Mouse (Mus musculus): ENCODE data around the gene Fbln2. TPM values are rescaled to one million over a fixed set of nuclear protein-coding genes. Genes with fewer than 3 reads are reported as not detected.
"Not testable (repeated sequence)": the region's sequence is repeated elsewhere in the genome, so short reads cannot be mapped to it uniquely, and the experiment has no call there.

Gene Fbln2
- total RNA-seq (2018; cell fraction: chromatin; rRNA removed) = 10 to 100 TPM in 1 of 26 experiments, 1 to 10 TPM in 2, under 1 TPM in 13, not detected in 10; 0.16 to 95.2 (median 0.49) TPM
- under 1 TPM in 13 of 26 experiments, not detected in 13; 0.03 to 0.24 (median 0.05) TPM for total RNA-seq (2018; cell fraction: cytosol; rRNA removed)
- total RNA-seq (2018; cell fraction: nucleus; rRNA removed) = 10 to 100 TPM in 1 of 26 experiments, under 1 TPM in 9, not detected in 16; 0.11 to 14.4 (median 0.30) TPM
- 0.19 to 0.30 TPM in 2 of 3 replicates, not detected in the other for polyA plus RNA-seq (2018)

GRCm38 (mm10) chr6:91212155-91212554 is at the start of gene Fbln2:
Gene Fbln2 (plus strand): TSS chr6:91212455.
- not testable (repeated sequence) for H3K79me2 ChIP-seq (ENCODE audit: inconsistent target); H3K27ac ChIP-seq; H3K4me3 ChIP-seq (ENCODE audit: inconsistent target); H3K36me3 ChIP-seq (ENCODE audit: inconsistent target)

GRCm38 (mm10) chr6:91163195-91163911 is 48.9 kb upstream of the Fbln2 start:
- Histone ChIP-seq H3K36me3 (ENCODE audit: inconsistent target) (no peaks in the 10 kb centered on the region), H3K4me3 (ENCODE audit: inconsistent target) (no peak overlapping the region), H3K27ac (no peak overlapping the region), H3K79me2 (ENCODE audit: inconsistent target) (no peaks in the 10 kb centered on the region)
- WGBS (ENCODE audit: missing documents) = 96% methylated on average over 5 of the region's 5 CpGs

- Histone ChIP-seq H3K4me3 (ENCODE audit: inconsistent target) (no peak overlapping the region), H3K27ac (no peak overlapping the region), H3K79me2 (ENCODE audit: inconsistent target) (no peaks in the 10 kb centered on the region), H3K36me3 (ENCODE audit: inconsistent target) (no peaks in the 10 kb centered on the region)
- WGBS (ENCODE audit: missing documents) = 100% methylated on average over 2 of the region's 2 CpGs
Measured at GRCm38 (mm10) chr6:91164584-91164983, 47.7 kb upstream of the Fbln2 start.

GRCm38 (mm10) chr6:91165210-91165609 is 47.0 kb upstream of the Fbln2 start:
- H3K36me3 ChIP-seq (ENCODE audit: inconsistent target) = no peaks in the 10 kb centered on the region
- H3K79me2 ChIP-seq (ENCODE audit: inconsistent target) = no peaks in the 10 kb centered on the region
- WGBS (ENCODE audit: missing documents) = 33% methylated on average over 3 of the region's 3 CpGs
- H3K4me3 ChIP-seq (ENCODE audit: inconsistent target) = no peak overlapping the region
- no peak overlapping the region for H3K27ac ChIP-seq

- Histone ChIP-seq H3K27ac (no peak overlapping the region), H3K79me2 (ENCODE audit: inconsistent target) (no peaks in the 10 kb centered on the region), H3K4me3 (ENCODE audit: inconsistent target) (no peak overlapping the region), H3K36me3 (ENCODE audit: inconsistent target) (no peaks in the 10 kb centered on the region)
- 95% methylated on average over 2 of the region's 3 CpGs for WGBS (ENCODE audit: missing documents)
Measured at GRCm38 (mm10) chr6:91167828-91168227, 44.4 kb upstream of the Fbln2 start.

GRCm38 (mm10) chr6:91169129-91169528 is 43.1 kb upstream of the Fbln2 start:
- no peaks in the 10 kb centered on the region for H3K36me3 ChIP-seq (ENCODE audit: inconsistent target)
- no peak overlapping the region for H3K27ac ChIP-seq
- WGBS (ENCODE audit: missing documents) = 92% methylated on average over 8 of the region's 8 CpGs
- H3K4me3 ChIP-seq (ENCODE audit: inconsistent target) = no peak overlapping the region
- H3K79me2 ChIP-seq (ENCODE audit: inconsistent target) = no peaks in the 10 kb centered on the region

GRCm38 (mm10) chr6:91171396-91171895 is 40.8 kb upstream of the Fbln2 start:
- Histone ChIP-seq H3K79me2 (ENCODE audit: inconsistent target) (no peaks in the 10 kb centered on the region), H3K27ac (no peak overlapping the region), H3K4me3 (ENCODE audit: inconsistent target) (no peak overlapping the region), H3K36me3 (ENCODE audit: inconsistent target) (no peaks in the 10 kb centered on the region)
- WGBS (ENCODE audit: missing documents) = 82% methylated on average over 3 of the region's 3 CpGs

GRCm38 (mm10) chr6:91172381-91172780 is 39.9 kb upstream of the Fbln2 start:
- WGBS (ENCODE audit: missing documents) = 39% methylated on average over 2 of the region's 2 CpGs
- Histone ChIP-seq H3K27ac (no peak overlapping the region), H3K79me2 (ENCODE audit: inconsistent target) (no peaks in the 10 kb centered on the region), H3K36me3 (ENCODE audit: inconsistent target) (no peaks in the 10 kb centered on the region), H3K4me3 (ENCODE audit: inconsistent target) (no peak overlapping the region)

GRCm38 (mm10) chr6:91173221-91173880 is 38.9 kb upstream of the Fbln2 start:
- Histone ChIP-seq H3K27ac (no peak overlapping the region), H3K4me3 (ENCODE audit: inconsistent target) (no peak overlapping the region), H3K36me3 (ENCODE audit: inconsistent target) (no peaks in the 10 kb centered on the region), H3K79me2 (ENCODE audit: inconsistent target) (no peaks in the 10 kb centered on the region)
- 43% methylated on average over 7 of the region's 7 CpGs for WGBS (ENCODE audit: missing documents)

- no peak overlapping the region for H3K27ac ChIP-seq
- no peaks in the 10 kb centered on the region for H3K79me2 ChIP-seq (ENCODE audit: inconsistent target)
- WGBS (ENCODE audit: missing documents) = 57% methylated on average over 3 of the region's 3 CpGs
- H3K4me3 ChIP-seq (ENCODE audit: inconsistent target) = no peak overlapping the region
- H3K36me3 ChIP-seq (ENCODE audit: inconsistent target) = no peaks in the 10 kb centered on the region
Measured at GRCm38 (mm10) chr6:91174211-91174610, 38.0 kb upstream of the Fbln2 start.

GRCm38 (mm10) chr6:91180767-91181171 is 31.5 kb upstream of the Fbln2 start:
- Histone ChIP-seq H3K27ac (no peak overlapping the region), H3K4me3 (ENCODE audit: inconsistent target) (no peak overlapping the region), H3K79me2 (ENCODE audit: inconsistent target) (no peaks in the 10 kb centered on the region), H3K36me3 (ENCODE audit: inconsistent target) (no peaks in the 10 kb centered on the region)
- WGBS (ENCODE audit: missing documents) = 80% methylated on average over 9 of the region's 9 CpGs

GRCm38 (mm10) chr6:91181320-91181719 is 30.9 kb upstream of the Fbln2 start:
- Histone ChIP-seq H3K36me3 (ENCODE audit: inconsistent target) (no peaks in the 10 kb centered on the region), H3K27ac (no peak overlapping the region)
- WGBS (ENCODE audit: missing documents) = 86% methylated on average over 2 of the region's 2 CpGs

GRCm38 (mm10) chr6:91182075-91182490 is 30.2 kb upstream of the Fbln2 start:
- Histone ChIP-seq H3K4me3 (ENCODE audit: inconsistent target) (no peak overlapping the region), H3K36me3 (ENCODE audit: inconsistent target) (no peaks in the 10 kb centered on the region), H3K27ac (no peak overlapping the region), H3K79me2 (ENCODE audit: inconsistent target) (no peaks in the 10 kb centered on the region)
- WGBS (ENCODE audit: missing documents) = 86% methylated on average over 4 of the region's 4 CpGs

More at GRCm38 (mm10) chr6:91181320-91181719, 30.9 kb upstream of the Fbln2 start:
- Histone ChIP-seq H3K79me2 (ENCODE audit: inconsistent target) (no peaks in the 10 kb centered on the region), H3K4me3 (ENCODE audit: inconsistent target) (no peak overlapping the region)

GRCm38 (mm10) chr6:91183041-91183440 is 29.2 kb upstream of the Fbln2 start:
- H3K4me3 ChIP-seq (ENCODE audit: inconsistent target) = no peak overlapping the region
- H3K27ac ChIP-seq = no peak overlapping the region
- WGBS (ENCODE audit: missing documents) = 13% methylated on average over 1 of the region's 1 CpGs
- H3K36me3 ChIP-seq (ENCODE audit: inconsistent target) = no peaks in the 10 kb centered on the region
- H3K79me2 ChIP-seq (ENCODE audit: inconsistent target) = no peaks in the 10 kb centered on the region

- 92% methylated on average over 1 of the region's 2 CpGs for WGBS (ENCODE audit: missing documents)
- no peaks in the 10 kb centered on the region for H3K79me2 ChIP-seq (ENCODE audit: inconsistent target)
- no peak overlapping the region for H3K4me3 ChIP-seq (ENCODE audit: inconsistent target)
- no peak overlapping the region for H3K27ac ChIP-seq
- no peaks in the 10 kb centered on the region for H3K36me3 ChIP-seq (ENCODE audit: inconsistent target)
Measured at GRCm38 (mm10) chr6:91183980-91184379, 28.3 kb upstream of the Fbln2 start.
